20 mouse cellular contexts compared by ENCODE assay signal in genomic region chr17:3345276-3345885, GRCm38 (mm10). TPM values are rescaled to one million over a fixed set of nuclear protein-coding genes. Genes with fewer than 3 reads are reported as not detected.
A peak's percentile ranks its signal among the peaks of the same experiment; 100 is the strongest.
DNase-seq lines count a peak whose midpoint lies in the region; ATAC-seq lines count a peak whose summit lies in the region.
"Had no signal": no experiment of that assay in that cellular context is flagged by ENCODE, and none has a peak within 500 bp of the region (broad histone marks: within the 10 kb centered on the region; RNA-seq: fewer than 3 reads in every experiment).

No protein-coding gene starts in this region.

- no peak overlapping the region for H3K4me3 ChIP-seq in limb, embryonic 10.5 days
- H3K4me3 ChIP-seq in intestine, embryonic 16.5 days (ENCODE audit: low read length), result no peak overlapping the region
- H3K4me3 ChIP-seq: erythroblast, embryonic 14.5 days; gastrocnemius, adult 2 months; heart, embryonic 15.5 days; liver, embryonic 15.5 days; megakaryocyte, embryonic 14.5 days had no signal

- H3K9me3 ChIP-seq in limb, embryonic 10.5 days (replicated peaks), result no peaks in the 10 kb centered on the region
- no peaks in the 10 kb centered on the region for H3K9me3 ChIP-seq in intestine, embryonic 16.5 days (ENCODE audit: control insufficient read depth, low read length)
- H3K9me3 ChIP-seq: heart, embryonic 15.5 days; liver, embryonic 15.5 days; megakaryocyte, embryonic 14.5 days had no signal

- H3K4me1 ChIP-seq in limb, embryonic 10.5 days, result peaks cover 24% of the 10 kb centered on the region
- 0 out of 2 replicates have a peak, but pooled peaks cover 3% of the 10 kb centered on the region for H3K4me1 ChIP-seq in intestine, embryonic 16.5 days (ENCODE audit: control insufficient read depth, insufficient read depth, low read length)
- H3K4me1 ChIP-seq: heart, embryonic 15.5 days; liver, embryonic 15.5 days; megakaryocyte, embryonic 14.5 days had no signal

- peak; percentile 38; the same call in 1 of the 2 replicates for ATAC-seq in frontal cortex, adult (ENCODE audit: low TSS enrichment)
- no peak for ATAC-seq in intestine, embryonic 16.5 days
- ATAC-seq: Patski had no signal

- no peak for DNase-seq in frontal cortex, postnatal 10 days (ENCODE audit: low spot score in 2 of 2)
- peak; percentile 30 for DNase-seq in right cerebral cortex, adult 18-20 months
- no peak for DNase-seq in right cerebral cortex, postnatal 25 days
- no peak for DNase-seq in limb, embryonic 10.5 days (ENCODE audit: low spot score)
- DNase-seq in cerebellum, postnatal 25 days, result no peak
- no peak for DNase-seq in kidney, adult 8-10 months
- DNase-seq: cerebellum, adult 11 months; gastrocnemius, adult 2 months; heart, adult 18-20 months; kidney, postnatal 10 days; lung, postnatal 10 days; right cerebral cortex, postnatal 4 days; thymus, postnatal 4 days had no signal

- WGBS in limb, embryonic 10.5 days, result 43% methylated on average over 12 of the region's 12 CpGs
- WGBS in intestine, embryonic 16.5 days, result 76% methylated on average over 12 of the region's 12 CpGs

- peak overlapping the region; percentile 32 for H3K27ac ChIP-seq in limb, embryonic 10.5 days
- no peak overlapping the region for H3K27ac ChIP-seq in intestine, embryonic 16.5 days (ENCODE audit: low read length)
- H3K27ac ChIP-seq: gastrocnemius, adult 2 months; heart, embryonic 15.5 days; liver, embryonic 15.5 days had no signal

- H3K27me3 ChIP-seq in limb, embryonic 10.5 days (ENCODE audit: low read depth, poor library complexity, severe bottlenecking), result no peaks in the 10 kb centered on the region
- no peaks in the 10 kb centered on the region for H3K27me3 ChIP-seq in intestine, embryonic 16.5 days (replicated peaks; ENCODE audit: control insufficient read depth, insufficient read depth, low read length)
- H3K27me3 ChIP-seq: heart, embryonic 15.5 days; liver, embryonic 15.5 days; Patski had no signal

- no peak overlapping the region for H3K4me2 ChIP-seq in intestine, embryonic 16.5 days (ENCODE audit: low read depth, low read length)
- H3K4me2 ChIP-seq: heart, embryonic 15.5 days; liver, embryonic 15.5 days had no signal

- no peaks in the 10 kb centered on the region for H3K36me3 ChIP-seq in limb, embryonic 10.5 days
- H3K36me3 ChIP-seq in intestine, embryonic 16.5 days (ENCODE audit: control insufficient read depth, insufficient read depth, low read length), result no peaks in the 10 kb centered on the region
- H3K36me3 ChIP-seq: heart, embryonic 15.5 days; liver, embryonic 15.5 days had no signal

- no peak overlapping the region for H3K9ac ChIP-seq in intestine, embryonic 16.5 days (ENCODE audit: low read depth, low read length)
- H3K9ac ChIP-seq: heart, embryonic 15.5 days; liver, embryonic 15.5 days had no signal

RNA-seq across cellular contexts. Expression of gene Tiam2, which starts 19.0 kb away (rescaled TPM):
- 4.2 and 6.3 TPM in 2 replicates for polyA plus RNA-seq in limb, embryonic 10.5 days (2016; fragmentation: Nextera tagmentation; extraction: Ambion mirVana)
- polyA plus RNA-seq in intestine, embryonic 16.5 days (2015; fragmentation: Nextera tagmentation; extraction: Ambion mirVana), result 3.1 TPM in 2 replicates
- polyA plus RNA-seq: erythroblast, embryonic 14.5 days had no signal
